Comparison of ENCODE assay signal across 9 mouse cellular contexts in the genomic region with DNA sequence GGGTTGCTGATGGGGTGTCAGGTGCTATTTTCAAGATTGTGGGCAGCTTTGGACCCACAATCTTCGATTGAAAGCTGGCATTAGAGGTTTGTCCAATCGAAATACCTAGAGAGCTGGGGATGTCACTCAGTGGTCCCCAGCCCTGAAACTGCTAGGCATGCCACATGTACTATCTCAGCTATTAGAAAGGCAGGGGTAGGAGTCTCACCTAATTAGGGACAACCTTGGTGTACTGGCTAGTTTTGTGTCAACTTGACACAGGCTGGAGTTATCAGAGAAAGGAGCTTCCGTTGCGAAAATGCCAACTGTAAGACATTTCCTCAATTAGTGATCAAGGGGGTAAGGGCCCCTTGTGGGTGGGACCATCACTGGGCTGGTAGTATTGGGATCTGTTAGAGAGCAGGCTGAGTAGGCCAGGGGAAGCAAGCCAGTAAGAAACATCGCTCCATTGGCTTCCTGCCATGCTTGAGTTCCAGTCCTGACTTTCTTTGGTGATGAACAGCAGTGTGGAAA. TPM values are rescaled to one million over a fixed set of nuclear protein-coding genes. Genes with fewer than 3 reads are reported as not detected.
DNase-seq lines count a peak whose midpoint lies in the region; ATAC-seq and TF ChIP-seq lines count a peak whose summit lies in the region.
"Had no signal": no experiment of that assay in that cellular context is flagged by ENCODE, and none has a peak within 500 bp of the region (broad histone marks: within the 10 kb centered on the region; RNA-seq: fewer than 3 reads in every experiment).

No protein-coding gene starts in this region.

- peaks cover 34% of the 10 kb centered on the region for H3K79me2 ChIP-seq in MEL (ENCODE audit: control insufficient read depth, insufficient read depth, low read length, poor library complexity)

- ATAC-seq in heart, embryonic 16.5 days (replicated peaks; ENCODE audit: extremely low read depth, insufficient read depth, low FRiP score) = no peak
- ATAC-seq in liver, postnatal 0 days = no peak
- no peak for ATAC-seq in monocyte, adult 5-6 weeks (replicated peaks; ENCODE audit: insufficient number of reproducible peaks, low FRiP score, low TSS enrichment, poor library complexity, severe bottlenecking)

- H3K4me3 ChIP-seq in heart, embryonic 16.5 days (ENCODE audit: low read length) = no peak overlapping the region
- H3K4me3 ChIP-seq in MEL (ENCODE audit: control insufficient read depth in 1 of 2, insufficient read depth in 1 of 2, low read depth in 2 of 2, low read length in 2 of 2) = no peak overlapping the region
- H3K4me3 ChIP-seq in liver, postnatal 0 days (ENCODE audit: low read depth, low read length) = no peak overlapping the region
- H3K4me3 ChIP-seq: erythroblast, embryonic 14.5 days had no signal

- WGBS in heart, embryonic 16.5 days = 21% methylated on average over 5 of the region's 5 CpGs
- 26% methylated on average over 5 of the region's 5 CpGs for WGBS in liver, postnatal 0 days (ENCODE audit: insufficient replicate concordance)

- peaks cover 36% of the 10 kb centered on the region for H3K4me1 ChIP-seq in heart, embryonic 16.5 days (ENCODE audit: control insufficient read depth, insufficient read depth, low read length)
- H3K4me1 ChIP-seq in MEL (ENCODE audit: control insufficient read depth in 1 of 2, insufficient read depth in 2 of 2, low read length in 2 of 2) = peaks cover 0 to 38% of the 10 kb centered on the region in 2 experiments; a peak in 3 of 4 replicates
- H3K4me1 ChIP-seq in liver, postnatal 0 days (ENCODE audit: insufficient read depth) = peaks cover 43% of the 10 kb centered on the region

- DNase-seq in heart, postnatal 36 days = no peak
- DNase-seq in MEL (ENCODE audit: low read depth, low spot score) = peak; percentile 94
- DNase-seq in adipocyte (ENCODE audit: low spot score) = peak; percentile 64
- DNase-seq in liver, postnatal 0 days = no peak
- no peak for DNase-seq in urinary bladder, postnatal 10 days (ENCODE audit: low spot score)
- DNase-seq: lung, adult 18-20 months had no signal

- 0 out of 2 replicates have a peak overlapping the region, but pooled peaks have one; percentile 14 for H3K27ac ChIP-seq in heart, embryonic 16.5 days (ENCODE audit: low read length)
- peak overlapping the region; percentile 78 for H3K27ac ChIP-seq in MEL (ENCODE audit: control insufficient read depth, low read depth, low read length)
- H3K27ac ChIP-seq in liver, postnatal 0 days (ENCODE audit: low read depth) = peak overlapping the region; percentile 34; the same call in 1 of the 2 replicates

- TF ChIP-seq RAD21 in MEL (IDR thresholded peaks at IDR 0.05; ENCODE audit: low read depth, low read length) = no peak

- no peak overlapping the region for H3K4me2 ChIP-seq in heart, embryonic 16.5 days (ENCODE audit: low read depth, low read length)
- no peak overlapping the region for H3K4me2 ChIP-seq in liver, postnatal 0 days (ENCODE audit: low read depth, low read length)

- peaks cover 49% of the 10 kb centered on the region for H3K36me3 ChIP-seq in heart, embryonic 16.5 days (ENCODE audit: control insufficient read depth, insufficient read depth)
- peaks cover 11 to 33% of the 10 kb centered on the region in 2 experiments for H3K36me3 ChIP-seq in MEL (ENCODE audit: control insufficient read depth in 1 of 2, insufficient read depth in 2 of 2, low read length in 2 of 2)
- peaks cover 57% of the 10 kb centered on the region for H3K36me3 ChIP-seq in liver, postnatal 0 days (replicated peaks; ENCODE audit: insufficient read depth, low read length)

- TF ChIP-seq CTCF in MEL (IDR thresholded peaks at IDR 0.05 in 2 of 3, conservative IDR thresholded peaks at IDR 0.05 in 1 of 3; ENCODE audit: control insufficient read depth in 1 of 3, insufficient read depth in 1 of 3, low read depth in 2 of 3, low read length in 3 of 3, poor library complexity in 1 of 3, severe bottlenecking in 1 of 3) = no peak
- TF ChIP-seq CTCF in liver, postnatal 0 days (IDR thresholded peaks at IDR 0.05; ENCODE audit: low read depth) = no peak

- H3K27me3 ChIP-seq in heart, embryonic 16.5 days (ENCODE audit: control insufficient read depth, insufficient read depth, low read length) = no peaks in the 10 kb centered on the region
- H3K27me3 ChIP-seq in MEL (ENCODE audit: control insufficient read depth in 1 of 2, insufficient read depth in 2 of 2, low read length in 2 of 2) = no peaks in the 10 kb centered on the region
- H3K27me3 ChIP-seq in liver, postnatal 0 days (ENCODE audit: insufficient read depth, low read length) = no peaks in the 10 kb centered on the region

- peak; percentile 32 to 74; a peak in 3 of 4 replicates for TF ChIP-seq POLR2A in MEL (IDR thresholded peaks at IDR 0.05; ENCODE audit: control insufficient read depth in 1 of 2, insufficient read depth in 1 of 2, low read depth in 1 of 2, low read length in 2 of 2, poor library complexity in 1 of 2)

- TF ChIP-seq EP300 in MEL (IDR thresholded peaks at IDR 0.05; ENCODE audit: low read depth in 1 of 2, low read length in 2 of 2) = no peak
- no peak for TF ChIP-seq EP300 in liver, postnatal 0 days (IDR thresholded peaks at IDR 0.05; ENCODE audit: low read depth)

- H3K9ac ChIP-seq in heart, embryonic 16.5 days (ENCODE audit: low read length) = no peak overlapping the region
- H3K9ac ChIP-seq in MEL (ENCODE audit: control insufficient read depth, low read depth, low read length, poor library complexity, severe bottlenecking) = 0 out of 2 replicates have a peak overlapping the region, but pooled peaks have one; percentile 0
- no peak overlapping the region for H3K9ac ChIP-seq in liver, postnatal 0 days (replicated peaks)

- intact Hi-C loops in heart, postnatal 36 days (cut with DNase I) = no loop called here

- no peaks in the 10 kb centered on the region for H3K9me3 ChIP-seq in heart, embryonic 16.5 days (replicated peaks; ENCODE audit: control insufficient read depth, low read length)
- H3K9me3 ChIP-seq in MEL (replicated peaks; ENCODE audit: insufficient read depth, low read length) = no peaks in the 10 kb centered on the region
- H3K9me3 ChIP-seq in liver, postnatal 0 days (ENCODE audit: low read length) = no peaks in the 10 kb centered on the region

TF ChIP-seq in MEL, 35 proteins besides CTCF, POLR2A, EP300 and RAD21:
- TF ChIP-seq TBP (IDR thresholded peaks at IDR 0.05; ENCODE audit: low read depth, low read length) (peak; percentile 28; the same call in 1 of the 2 replicates), ZC3H11A (IDR thresholded peaks at IDR 0.05; ENCODE audit: low read depth, low read length) (no peak), SMC3 (IDR thresholded peaks at IDR 0.05; ENCODE audit: low read depth, low read length) (no peak), GATA1 (IDR thresholded peaks at IDR 0.05; ENCODE audit: low read depth, low read length) (peak; percentile 73), JUND (IDR thresholded peaks at IDR 0.05; ENCODE audit: low read depth, low read length) (no peak), KAT2A (conservative IDR thresholded peaks at IDR 0.05; ENCODE audit: low read depth, low read length) (no peak), POLR2AphosphoS5 (IDR thresholded peaks at IDR 0.05; ENCODE audit: borderline replicate concordance, low read depth, low read length) (0 out of 2 replicates have a peak, but pooled peaks have one; percentile 67), MYB (IDR thresholded peaks at IDR 0.05; ENCODE audit: low read depth, low read length) (no peak)

RNA-seq across cellular contexts. Expression of gene Tubb5, which starts 4.8 kb away (rescaled TPM):
- 634 and 654 TPM in 2 replicates for polyA plus RNA-seq in heart, embryonic 16.5 days (2015; fragmentation: Nextera tagmentation; extraction: Ambion mirVana)
- total RNA-seq in heart, postnatal 36 days (2021) = 10 to 100 TPM; 87.6 to 91.6 TPM
- total RNA-seq in MEL (2012; rRNA removed) = 1,137 and 1,211 TPM in 2 replicates
- polyA plus RNA-seq in MEL (2012; ENCODE audit: insufficient read depth in 1 of 2, insufficient read length in 2 of 2, low read depth in 1 of 2, low replicate concordance in 2 of 2, missing spikeins in 1 of 2) = 1,000 to 10,000 TPM; 1,040 to 1,575 TPM
- polyA plus RNA-seq in liver, postnatal 0 days (2015; fragmentation: Nextera tagmentation; extraction: Ambion mirVana) = 198 and 213 TPM in 2 replicates
- 138 to 179 TPM (median 139 TPM) in 3 replicates for total RNA-seq in monocyte, adult 5-6 weeks (2017)

RNA-seq across cellular contexts. Expression of gene Mdc1, which starts 8.0 kb away (rescaled TPM):
- polyA plus RNA-seq in heart, embryonic 16.5 days (2015; fragmentation: Nextera tagmentation; extraction: Ambion mirVana) = 14.7 and 15.0 TPM in 2 replicates
- 10 to 100 TPM; 12.2 to 14.2 TPM for total RNA-seq in heart, postnatal 36 days (2021)
- 15.0 and 17.2 TPM in 2 replicates for total RNA-seq in MEL (2012; rRNA removed)
- 10 to 100 TPM; 46.6 to 77.9 TPM for polyA plus RNA-seq in MEL (2012; ENCODE audit: insufficient read depth in 1 of 2, insufficient read length in 2 of 2, low read depth in 1 of 2, low replicate concordance in 2 of 2, missing spikeins in 1 of 2)
- polyA plus RNA-seq in liver, postnatal 0 days (2015; fragmentation: Nextera tagmentation; extraction: Ambion mirVana) = 2.5 and 3.3 TPM in 2 replicates
- 10.9 to 26.0 TPM (median 11.1 TPM) in 3 replicates for total RNA-seq in monocyte, adult 5-6 weeks (2017)

RNA-seq across cellular contexts. Expression of gene Flot1, which starts 10.3 kb away (rescaled TPM):
- polyA plus RNA-seq in heart, embryonic 16.5 days (2015; fragmentation: Nextera tagmentation; extraction: Ambion mirVana) = 119 and 134 TPM in 2 replicates
- total RNA-seq in heart, postnatal 36 days (2021) = 100 to 1,000 TPM; 154 to 159 TPM
- total RNA-seq in MEL (2012; rRNA removed) = 38.1 and 39.5 TPM in 2 replicates
- polyA plus RNA-seq in MEL (2012; ENCODE audit: insufficient read depth in 1 of 2, insufficient read length in 2 of 2, low read depth in 1 of 2, low replicate concordance in 2 of 2, missing spikeins in 1 of 2) = 10 to 100 TPM in 1 of 2 experiments, not detected in 1; 64.1 TPM
- polyA plus RNA-seq in liver, postnatal 0 days (2015; fragmentation: Nextera tagmentation; extraction: Ambion mirVana) = 25.9 and 31.3 TPM in 2 replicates
- total RNA-seq in monocyte, adult 5-6 weeks (2017) = 70.0 to 84.2 TPM (median 77.9 TPM) in 3 replicates

RNA-seq across cellular contexts. Expression of gene Ier3, which starts 11.8 kb away (rescaled TPM):
- 60.9 and 62.6 TPM in 2 replicates for polyA plus RNA-seq in heart, embryonic 16.5 days (2015; fragmentation: Nextera tagmentation; extraction: Ambion mirVana)
- 10 to 100 TPM; 26.8 to 43.0 TPM for total RNA-seq in heart, postnatal 36 days (2021)
- 5.5 and 8.4 TPM in 2 replicates for total RNA-seq in MEL (2012; rRNA removed)
- polyA plus RNA-seq in MEL (2012; ENCODE audit: insufficient read depth in 1 of 2, insufficient read length in 2 of 2, low read depth in 1 of 2, low replicate concordance in 2 of 2, missing spikeins in 1 of 2) = 10 to 100 TPM in 1 of 2 experiments, not detected in 1; 12.2 TPM
- 15.4 and 18.6 TPM in 2 replicates for polyA plus RNA-seq in liver, postnatal 0 days (2015; fragmentation: Nextera tagmentation; extraction: Ambion mirVana)
- 17.2 to 77.7 TPM (median 52.8 TPM) in 3 replicates for total RNA-seq in monocyte, adult 5-6 weeks (2017)

RNA-seq across cellular contexts. Expression of gene Nrm, which starts 27.8 kb away (rescaled TPM):
- 45.9 and 46.9 TPM in 2 replicates for polyA plus RNA-seq in heart, embryonic 16.5 days (2015; fragmentation: Nextera tagmentation; extraction: Ambion mirVana)
- 1 to 10 TPM; 2.3 to 2.4 TPM for total RNA-seq in heart, postnatal 36 days (2021)
- total RNA-seq in MEL (2012; rRNA removed) = 11.1 and 13.7 TPM in 2 replicates
- polyA plus RNA-seq in MEL (2012; ENCODE audit: insufficient read depth in 1 of 2, insufficient read length in 2 of 2, low read depth in 1 of 2, low replicate concordance in 2 of 2, missing spikeins in 1 of 2) = 10 to 100 TPM in 1 of 2 experiments, not detected in 1; 49.9 TPM
- polyA plus RNA-seq in liver, postnatal 0 days (2015; fragmentation: Nextera tagmentation; extraction: Ambion mirVana) = 15.5 and 15.8 TPM in 2 replicates
- 18.1 to 25.9 TPM (median 25.6 TPM) in 3 replicates for total RNA-seq in monocyte, adult 5-6 weeks (2017)

Comparison
In these comparisons a context has a peak if more than half of its experiments do, and no peak if none do; other contexts are left out.
1. H3K27ac ChIP-seq: peak in every context shown above with its lines; median percentile 78 in MEL; 34 in liver, postnatal 0 days; 14 in heart, embryonic 16.5 days.
2. DNase-seq: peak in MEL (single experiment) and adipocyte (single experiment); none in heart, postnatal 36 days (0 of 2), liver, postnatal 0 days (single experiment) and urinary bladder, postnatal 10 days (single experiment).